Comparison of ENCODE assay signal across 9 mouse cellular contexts in the genomic region with DNA sequence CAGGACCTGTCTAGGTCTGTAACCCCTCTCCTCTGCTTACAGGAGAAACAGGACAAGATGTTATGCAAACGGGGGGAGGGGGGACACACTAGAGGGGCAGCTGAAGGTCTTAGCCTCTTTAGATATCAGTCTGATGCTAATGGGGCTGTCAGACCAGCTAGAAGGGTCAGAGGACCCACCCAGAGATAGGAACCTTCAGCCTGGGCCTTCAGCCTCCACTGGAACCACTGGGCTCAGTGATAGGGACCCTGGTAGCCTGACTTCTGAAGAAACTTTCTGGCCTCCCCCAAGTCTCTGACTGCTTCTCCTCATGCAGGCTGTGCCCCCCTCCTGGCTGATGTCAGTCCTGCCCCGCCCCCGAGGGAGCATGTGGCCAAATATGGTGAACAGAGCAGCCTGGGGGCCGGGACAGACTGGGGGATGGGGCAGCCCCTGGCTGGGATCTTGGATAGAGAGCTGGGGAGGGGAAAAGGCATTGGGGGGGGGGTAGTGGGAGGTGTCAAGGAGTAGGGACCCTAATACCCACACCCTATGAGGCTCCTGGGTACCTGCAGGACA. TPM values are rescaled to one million over a fixed set of nuclear protein-coding genes. Genes with fewer than 3 reads are reported as not detected.
DNase-seq lines count a peak whose midpoint lies in the region; ATAC-seq and TF ChIP-seq lines count a peak whose summit lies in the region.
"Had no signal": no experiment of that assay in that cellular context is flagged by ENCODE, and none has a peak within 500 bp of the region (broad histone marks: within the 10 kb centered on the region; RNA-seq: fewer than 3 reads in every experiment).

No protein-coding gene starts in this region.

- H3K9ac ChIP-seq in neural tube, embryonic 13.5 days = 0 out of 2 replicates have a peak overlapping the region, but pooled peaks have one; percentile 26
- H3K9ac ChIP-seq in neural tube, embryonic 15.5 days (replicated peaks) = no peak overlapping the region
- peak overlapping the region; percentile 47 for H3K9ac ChIP-seq in stomach, postnatal 0 days (ENCODE audit: low read length)

- no peak overlapping the region for H3K27ac ChIP-seq in neural tube, embryonic 13.5 days (replicated peaks)
- H3K27ac ChIP-seq in neural tube, embryonic 15.5 days (replicated peaks) = no peak overlapping the region
- peak overlapping the region; percentile 96 for H3K27ac ChIP-seq in stomach, postnatal 0 days (replicated peaks)

- H3K27me3 ChIP-seq in neural tube, embryonic 13.5 days = peaks cover 29% of the 10 kb centered on the region
- peaks cover 9% of the 10 kb centered on the region for H3K27me3 ChIP-seq in neural tube, embryonic 15.5 days (replicated peaks)
- H3K27me3 ChIP-seq in stomach, postnatal 0 days (ENCODE audit: control insufficient read depth, insufficient read depth, low read length) = no peaks in the 10 kb centered on the region

- no peak for TF ChIP-seq EP300 in stomach, postnatal 0 days (optimal IDR thresholded peaks at IDR 0.05)

- DNase-seq in embryo, embryonic 10 days (ENCODE audit: low spot score) = peak; percentile 35
- DNase-seq in embryo, embryonic 9.5 days (ENCODE audit: extremely low spot score) = no peak
- peak; percentile 73 to 79 for DNase-seq in kidney, postnatal 4 days
- DNase-seq in stomach, postnatal 0 days (ENCODE audit: low spot score) = peak; percentile 59
- no peak for DNase-seq in retina, postnatal 1 day
- DNase-seq in adipocyte (ENCODE audit: low spot score) = no peak
- DNase-seq: thymus, postnatal 14 days had no signal

- ATAC-seq in neural tube, embryonic 13.5 days (ENCODE audit: low read depth) = no peak
- no peak for ATAC-seq in neural tube, embryonic 15.5 days (ENCODE audit: low FRiP score)
- no peak; the same call in 1 of the 2 replicates for ATAC-seq in stomach, postnatal 0 days (ENCODE audit: low FRiP score, low TSS enrichment)

- no peak for TF ChIP-seq CTCF in stomach, postnatal 0 days (IDR thresholded peaks at IDR 0.05; ENCODE audit: low read depth)

- 39% methylated on average over 3 of the region's 4 CpGs for WGBS in neural tube, embryonic 13.5 days
- 49% methylated on average over 4 of the region's 4 CpGs for WGBS in neural tube, embryonic 15.5 days
- WGBS in stomach, postnatal 0 days = 27% methylated on average over 4 of the region's 4 CpGs

- no peaks in the 10 kb centered on the region for H3K36me3 ChIP-seq in neural tube, embryonic 13.5 days
- H3K36me3 ChIP-seq in neural tube, embryonic 15.5 days = no peaks in the 10 kb centered on the region
- 0 out of 2 replicates have a peak, but pooled peaks cover 4% of the 10 kb centered on the region for H3K36me3 ChIP-seq in stomach, postnatal 0 days (ENCODE audit: control insufficient read depth, insufficient read depth, low read length)

- H3K4me2 ChIP-seq in neural tube, embryonic 13.5 days = no peak overlapping the region
- H3K4me2 ChIP-seq in neural tube, embryonic 15.5 days = no peak overlapping the region
- H3K4me2 ChIP-seq in stomach, postnatal 0 days (replicated peaks; ENCODE audit: low read depth) = peak overlapping the region; percentile 21; the same call in 1 of the 2 replicates

- H3K4me3 ChIP-seq in neural tube, embryonic 13.5 days = no peak overlapping the region
- no peak overlapping the region for H3K4me3 ChIP-seq in neural tube, embryonic 15.5 days (replicated peaks)
- no peak overlapping the region for H3K4me3 ChIP-seq in stomach, postnatal 0 days (ENCODE audit: low read depth, low read length)

- no peaks in the 10 kb centered on the region for H3K9me3 ChIP-seq in neural tube, embryonic 13.5 days
- no peaks in the 10 kb centered on the region for H3K9me3 ChIP-seq in neural tube, embryonic 15.5 days (replicated peaks)
- no peaks in the 10 kb centered on the region for H3K9me3 ChIP-seq in stomach, postnatal 0 days (ENCODE audit: control insufficient read depth, low read length)

- peaks cover 52% of the 10 kb centered on the region for H3K4me1 ChIP-seq in neural tube, embryonic 13.5 days (replicated peaks)
- peaks cover 39% of the 10 kb centered on the region for H3K4me1 ChIP-seq in neural tube, embryonic 15.5 days
- H3K4me1 ChIP-seq in stomach, postnatal 0 days (replicated peaks; ENCODE audit: control insufficient read depth, insufficient read depth) = peaks cover 45% of the 10 kb centered on the region

RNA-seq across cellular contexts. Expression of a gene that starts 6.5 kb away (rescaled TPM):
- polyA plus RNA-seq in neural tube, embryonic 13.5 days (2015; fragmentation: Nextera tagmentation; extraction: Ambion mirVana) = 2.1 and 2.8 TPM in 2 replicates
- 1.5 and 3.2 TPM in 2 replicates for polyA plus RNA-seq in neural tube, embryonic 15.5 days (2015; fragmentation: Nextera tagmentation; extraction: Ambion mirVana)
- 8.7 and 9.2 TPM in 2 replicates for polyA plus RNA-seq in stomach, postnatal 0 days (2015; fragmentation: Nextera tagmentation; extraction: Ambion mirVana)

RNA-seq across cellular contexts. Expression of a gene that starts 15.9 kb away (rescaled TPM):
- 381 and 408 TPM in 2 replicates for polyA plus RNA-seq in neural tube, embryonic 13.5 days (2015; fragmentation: Nextera tagmentation; extraction: Ambion mirVana)
- 329 and 387 TPM in 2 replicates for polyA plus RNA-seq in neural tube, embryonic 15.5 days (2015; fragmentation: Nextera tagmentation; extraction: Ambion mirVana)
- 491 and 514 TPM in 2 replicates for polyA plus RNA-seq in stomach, postnatal 0 days (2015; fragmentation: Nextera tagmentation; extraction: Ambion mirVana)

RNA-seq across cellular contexts. Expression of a gene that starts 20.9 kb away (rescaled TPM):
- 2.7 and 2.8 TPM in 2 replicates for polyA plus RNA-seq in neural tube, embryonic 13.5 days (2015; fragmentation: Nextera tagmentation; extraction: Ambion mirVana)
- polyA plus RNA-seq in neural tube, embryonic 15.5 days (2015; fragmentation: Nextera tagmentation; extraction: Ambion mirVana) = 1.1 and 1.5 TPM in 2 replicates
- 3.3 and 3.5 TPM in 2 replicates for polyA plus RNA-seq in stomach, postnatal 0 days (2015; fragmentation: Nextera tagmentation; extraction: Ambion mirVana)

RNA-seq across cellular contexts. Expression of a gene that starts 30.8 kb away (rescaled TPM):
- 23.2 and 23.3 TPM in 2 replicates for polyA plus RNA-seq in neural tube, embryonic 13.5 days (2015; fragmentation: Nextera tagmentation; extraction: Ambion mirVana)
- 26.3 and 30.3 TPM in 2 replicates for polyA plus RNA-seq in neural tube, embryonic 15.5 days (2015; fragmentation: Nextera tagmentation; extraction: Ambion mirVana)
- 19.2 and 20.4 TPM in 2 replicates for polyA plus RNA-seq in stomach, postnatal 0 days (2015; fragmentation: Nextera tagmentation; extraction: Ambion mirVana)

Comparison
In these comparisons a context has a peak if more than half of its experiments do, and no peak if none do; other contexts are left out.
1. DNase-seq: peak in embryo, embryonic 10 days (single experiment), kidney, postnatal 4 days (2 of 2) and stomach, postnatal 0 days (single experiment); none in embryo, embryonic 9.5 days (single experiment), retina, postnatal 1 day (single experiment) and adipocyte (single experiment).